Mouse (Mus musculus) layer of hippocampus, postnatal 10 days (tissue): ENCODE data around the gene Fgg. TPM values are rescaled to one million over a fixed set of nuclear protein-coding genes. Genes with fewer than 3 reads are reported as not detected.

Experiments
- total RNA-seq, 2 experiments: library from RNA; stranded (reverse); gene quantifications; 2 replicates each; pipeline ENCODE4 v1.2.3; 2021

Fgg gene
- total RNA-seq, 2 experiments from 2014 or later: not detected

Other genes with a start within 250 kb of the Fgg start
- 1 to 10 TPM; 1.3 to 2.1 TPM for gene Rbm46, start 131.2 kb upstream of the Fgg start, total RNA-seq
- gene Lrat, start 103.8 kb upstream of the Fgg start, total RNA-seq: under 1 TPM; 0.18 to 0.25 TPM
- gene Fga, start 18.4 kb downstream of the Fgg start, total RNA-seq: under 1 TPM in 1 of 2 experiments, not detected in 1; 0.14 TPM
- gene Fgb, start 42.1 kb downstream of the Fgg start, total RNA-seq: not detected
- 10 to 100 TPM; 45.9 to 46.2 TPM for gene Plrg1, start 47.8 kb downstream of the Fgg start, total RNA-seq
- gene Dchs2, start 120.2 kb downstream of the Fgg start, total RNA-seq: 1 to 10 TPM; 4.5 to 5.2 TPM